Mouse (Mus musculus): ENCODE data around the gene S100a4. TPM values are rescaled to one million over a fixed set of nuclear protein-coding genes. Genes with fewer than 3 reads are reported as not detected.

The S100a4 gene
- polyA plus RNA-seq, 1 experiment: 2.5 TPM

GRCm38 (mm10) chr3:90649832-90650231, 46.3 kb downstream of the S100a4 start:
- TF ChIP-seq POLR2A (IDR thresholded peaks at IDR 0.05; ENCODE audit: borderline replicate concordance, extremely low read depth, insufficient read depth, insufficient read length, poor library complexity, severe bottlenecking) (no peak), CTCF (IDR thresholded peaks at IDR 0.05; ENCODE audit: borderline replicate concordance, extremely low read depth, insufficient read depth, insufficient read length) (no peak)
- DNase-seq (ENCODE audit: low read depth): no peak

GRCm38 (mm10) chr3:90652878-90653508, 49.4 kb downstream of the S100a4 start:
- TF ChIP-seq CTCF (IDR thresholded peaks at IDR 0.05; ENCODE audit: borderline replicate concordance, extremely low read depth, insufficient read depth, insufficient read length) (peak; percentile 87), POLR2A (IDR thresholded peaks at IDR 0.05; ENCODE audit: borderline replicate concordance, extremely low read depth, insufficient read depth, insufficient read length, poor library complexity, severe bottlenecking) (no peak)
- DNase-seq (ENCODE audit: low read depth): peak; percentile 87

- DNase-seq (ENCODE audit: low read depth): no peak
- TF ChIP-seq CTCF (IDR thresholded peaks at IDR 0.05; ENCODE audit: borderline replicate concordance, extremely low read depth, insufficient read depth, insufficient read length): no peak
- no peak for TF ChIP-seq POLR2A (IDR thresholded peaks at IDR 0.05; ENCODE audit: borderline replicate concordance, extremely low read depth, insufficient read depth, insufficient read length, poor library complexity, severe bottlenecking)
Measured at GRCm38 (mm10) chr3:90653717-90654116, 50.1 kb downstream of the S100a4 start, which contains the start of gene S100a7a. S100a7a (plus strand) TSS chr3:90654017.

Other genes starting within 250 kb of the S100a4 start
- gene Slc27a3, start 213.8 kb upstream of the S100a4 start, polyA plus RNA-seq (2012; rRNA removed): 52.9 and 55.5 TPM in 2 replicates
- gene Ints3, start 170.1 kb upstream of the S100a4 start, polyA plus RNA-seq (2012; rRNA removed): 56.0 and 66.1 TPM in 2 replicates
- 5.8 and 7.5 TPM in 2 replicates for gene Npr1, start 137.9 kb upstream of the S100a4 start, polyA plus RNA-seq (2012; rRNA removed)
- gene Ilf2, start 127.6 kb upstream of the S100a4 start, polyA plus RNA-seq (2012; rRNA removed): 183 TPM in 2 replicates
- 45.1 and 54.1 TPM in 2 replicates for gene Snapin, start 112.7 kb upstream of the S100a4 start, polyA plus RNA-seq (2012; rRNA removed)
- gene Chtop, start 94.3 kb upstream of the S100a4 start, polyA plus RNA-seq (2012; rRNA removed): 199 and 209 TPM in 2 replicates
- gene S100a1, start 89.4 kb upstream of the S100a4 start, polyA plus RNA-seq (2012; rRNA removed): 7.4 and 8.1 TPM in 2 replicates
- gene S100a13, start 89.3 kb upstream of the S100a4 start, polyA plus RNA-seq (2012; rRNA removed): 6.4 and 6.7 TPM in 2 replicates
- gene S100a14, start 76.9 kb upstream of the S100a4 start, polyA plus RNA-seq (2012; rRNA removed): 1.4 and 2.3 TPM in 2 replicates
- gene S100a16, start 66.5 kb upstream of the S100a4 start, polyA plus RNA-seq (2012; rRNA removed): 22.5 and 22.9 TPM in 2 replicates
- 1.1 TPM in 1 of 2 replicates, not detected in the other for gene S100a3, start 43.2 kb upstream of the S100a4 start, polyA plus RNA-seq (2012; rRNA removed)
- not detected in 2 replicates for gene S100a2, start 13.5 kb upstream of the S100a4 start, polyA plus RNA-seq (2012; rRNA removed)
- not detected in 2 replicates for gene Gm42674, start 1.9 kb upstream of the S100a4 start, polyA plus RNA-seq (2012; rRNA removed)
- not detected in 2 replicates for gene S100a5, start 4.8 kb downstream of the S100a4 start, polyA plus RNA-seq (2012; rRNA removed)
- 22.2 and 26.1 TPM in 2 replicates for gene S100a6, start 9.1 kb downstream of the S100a4 start, polyA plus RNA-seq (2012; rRNA removed)
- gene S100a7a, start 50.2 kb downstream of the S100a4 start, polyA plus RNA-seq (2012; rRNA removed): 0.14 TPM in 1 of 2 replicates, not detected in the other
- 3.0 and 7.4 TPM in 2 replicates for gene S100a8, start 65.2 kb downstream of the S100a4 start, polyA plus RNA-seq (2012; rRNA removed)
- gene S100a9, start 92.0 kb downstream of the S100a4 start, polyA plus RNA-seq (2012; rRNA removed): 3.7 and 7.0 TPM in 2 replicates
- not detected in 2 replicates for gene Pglyrp4, start 123.1 kb downstream of the S100a4 start, polyA plus RNA-seq (2012; rRNA removed)
- gene Gm5849, start 174.1 kb downstream of the S100a4 start, polyA plus RNA-seq (2012; rRNA removed): not detected in 2 replicates